Comparison of ENCODE assay signal across 14 mouse cellular contexts in the genomic region with DNA sequence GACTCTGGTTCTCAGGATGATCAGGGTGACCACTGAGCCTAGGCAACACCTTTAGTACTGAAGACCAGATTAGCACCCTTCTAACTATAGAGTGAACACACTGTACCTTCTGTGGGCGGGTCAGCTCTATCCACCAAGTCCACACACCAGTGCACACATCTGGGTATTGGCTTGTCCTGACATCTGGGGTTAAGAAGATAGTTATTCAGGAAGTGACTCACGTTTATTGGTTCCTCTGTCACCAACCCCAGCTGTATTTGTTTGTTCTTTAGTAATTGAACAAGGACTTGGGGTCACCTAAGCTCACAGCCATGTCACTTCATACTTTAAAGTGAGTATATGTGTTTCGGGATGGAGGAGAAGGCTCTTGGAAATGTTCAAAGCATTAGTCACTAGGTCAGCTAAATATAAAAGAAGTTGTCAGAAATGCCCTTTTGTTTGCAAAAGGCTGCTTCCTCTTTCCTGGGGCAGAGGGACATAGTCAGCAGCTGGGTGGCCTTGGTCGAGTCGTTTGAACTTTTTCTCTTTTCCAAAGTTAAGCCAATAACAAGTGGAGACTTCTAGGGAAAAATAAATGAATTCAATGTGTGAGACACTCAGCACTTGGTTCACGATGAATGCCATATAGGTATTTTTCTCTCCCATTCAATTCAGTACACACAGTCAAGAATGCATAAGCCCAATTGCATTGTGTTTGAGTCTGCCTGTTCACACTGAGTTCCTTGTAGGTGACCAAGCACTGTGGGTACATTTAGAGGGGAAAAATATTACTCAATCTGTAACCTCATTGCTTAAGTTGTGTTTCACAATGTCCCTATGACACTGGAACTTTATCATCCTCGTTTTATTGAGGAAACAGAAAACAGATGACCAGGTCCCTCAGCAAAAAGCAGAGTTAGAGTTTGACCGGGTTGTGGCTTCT. TPM values are rescaled to one million over a fixed set of nuclear protein-coding genes. Genes with fewer than 3 reads are reported as not detected.
DNase-seq lines count a peak whose midpoint lies in the region; ATAC-seq and TF ChIP-seq lines count a peak whose summit lies in the region.
"Had no signal": no experiment of that assay in that cellular context is flagged by ENCODE, and none has a peak within 500 bp of the region (broad histone marks: within the 10 kb centered on the region; RNA-seq: fewer than 3 reads in every experiment).

No protein-coding gene starts in this region.

- no peaks in the 10 kb centered on the region for H3K27me3 ChIP-seq in C2C12 (ENCODE audit: control insufficient read depth, insufficient read depth, insufficient read length)
- 0 out of 2 replicates have a peak, but pooled peaks cover 3% of the 10 kb centered on the region for H3K27me3 ChIP-seq in forebrain, embryonic 10.5 days (ENCODE audit: poor library complexity, severe bottlenecking)
- H3K27me3 ChIP-seq: embryonic facial prominence, embryonic 12.5 days; lung, embryonic 15.5 days; stomach, embryonic 15.5 days had no signal

- H3K36me3 ChIP-seq in C2C12 (ENCODE audit: control insufficient read depth, insufficient read depth): no peaks in the 10 kb centered on the region
- no peaks in the 10 kb centered on the region for H3K36me3 ChIP-seq in forebrain, embryonic 10.5 days (replicated peaks)
- H3K36me3 ChIP-seq: embryonic facial prominence, embryonic 12.5 days; lung, embryonic 15.5 days; stomach, embryonic 15.5 days had no signal

- intact Hi-C loops in heart, postnatal 36 days (cut with DNase I): no loop called here
- intact Hi-C loops in left cerebral cortex, postnatal 10 days (cut with DNase I): no loop called here

- 72% methylated on average over 8 of the region's 8 CpGs for WGBS in forebrain, embryonic 10.5 days

- peaks cover 3% of the 10 kb centered on the region; the same call in 1 of the 2 replicates for H3K4me1 ChIP-seq in forebrain, embryonic 10.5 days
- H3K4me1 ChIP-seq: embryonic facial prominence, embryonic 12.5 days; lung, embryonic 15.5 days; stomach, embryonic 15.5 days had no signal

- H3K9me3 ChIP-seq in forebrain, embryonic 10.5 days: no peaks in the 10 kb centered on the region
- H3K9me3 ChIP-seq: embryonic facial prominence, embryonic 12.5 days; lung, embryonic 15.5 days; stomach, embryonic 15.5 days had no signal

- no peak overlapping the region for H3K27ac ChIP-seq in forebrain, embryonic 10.5 days
- H3K27ac ChIP-seq: embryonic facial prominence, embryonic 12.5 days; hindbrain, embryonic 14.5 days; lung, embryonic 15.5 days; stomach, embryonic 15.5 days had no signal

- no peaks in the 10 kb centered on the region for H3K79me3 ChIP-seq in C2C12 (ENCODE audit: low read depth)

- no peak for TF ChIP-seq CTCF in C2C12 (IDR thresholded peaks at IDR 0.05; ENCODE audit: control insufficient read depth, insufficient read depth, insufficient read length)

- no peak overlapping the region for H3K4me3 ChIP-seq in C2C12 (ENCODE audit: insufficient read depth, poor library complexity, severe bottlenecking)
- no peak overlapping the region for H3K4me3 ChIP-seq in forebrain, embryonic 10.5 days
- H3K4me3 ChIP-seq: embryonic facial prominence, embryonic 12.5 days; lung, embryonic 15.5 days; stomach, embryonic 15.5 days had no signal

- DNase-seq in heart, adult 8-10 months (ENCODE audit: low spot score): peak; percentile 26
- DNase-seq in heart, postnatal 36 days: no peak
- no peak for DNase-seq in cerebellum, adult 18-20 months
- DNase-seq in forebrain, embryonic 10.5 days (ENCODE audit: extremely low spot score, low spot score): no peak
- DNase-seq in left cerebral cortex, postnatal 10 days (ENCODE audit: extremely low spot score in 1 of 2, low spot score in 2 of 2): no peak

- H3ac ChIP-seq in C2C12 (ENCODE audit: control insufficient read depth, insufficient read length, low read depth): no peak overlapping the region

- no peaks in the 10 kb centered on the region for H3K79me2 ChIP-seq in C2C12 (ENCODE audit: control insufficient read depth, insufficient read depth)

- peak; percentile 51 for ATAC-seq in erythroid progenitor cell, adult 5-6 weeks (replicated peaks; ENCODE audit: low FRiP score, poor library complexity, severe bottlenecking)
- peak; percentile 77 for ATAC-seq in megakaryocyte progenitor cell, adult 5-6 weeks (replicated peaks; ENCODE audit: poor library complexity)

TF ChIP-seq in C2C12, 6 proteins besides CTCF, POLR2A, EP300 and RAD21:
- TF ChIP-seq CEBPB (IDR thresholded peaks at IDR 0.05; ENCODE audit: low read depth) (peak; percentile 78), MAX (IDR thresholded peaks at IDR 0.05) (no peak), MYOD1 (IDR thresholded peaks at IDR 0.05; ENCODE audit: control insufficient read depth, insufficient read length, low read depth) (no peak), MYOG (IDR thresholded peaks at IDR 0.05; ENCODE audit: control insufficient read depth, extremely low read depth, insufficient read length) (no peak), FOSL1 (IDR thresholded peaks at IDR 0.05; ENCODE audit: insufficient read depth, low read length, poor library complexity, severe bottlenecking) (no peak), USF1 (IDR thresholded peaks at IDR 0.05; ENCODE audit: low read depth) (no peak)

RNA-seq across cellular contexts. Expression of gene Aicda, which starts 17.4 kb away (rescaled TPM):
- not detected for total RNA-seq in heart, adult 8-10 months (2022)
- total RNA-seq in heart, postnatal 36 days (2021): not detected
- not detected for polyA plus RNA-seq in C2C12 (2012; fragmentation: generic; extraction: Trizol)
- not detected in 2 replicates for total RNA-seq in erythroid progenitor cell, adult 5-6 weeks (2015; ENCODE audit: low replicate concordance)
- total RNA-seq in erythroid progenitor cell, adult 5-6 weeks (2017; ENCODE audit: low replicate concordance): not detected in 2 replicates
- total RNA-seq in megakaryocyte progenitor cell, adult 5-6 weeks (2015): not detected in 2 replicates
- not detected in 2 replicates for total RNA-seq in megakaryocyte progenitor cell, adult 5-6 weeks (2017)
- not detected in 2 replicates for polyA plus RNA-seq in forebrain, embryonic 10.5 days (2016; fragmentation: Nextera tagmentation; extraction: Ambion mirVana)
- not detected for total RNA-seq in left cerebral cortex, postnatal 10 days (2021)
- total RNA-seq: gastrocnemius, adult 8-10 months; layer of hippocampus, adult 8-10 months had no signal
- polyA plus RNA-seq: embryonic facial prominence, embryonic 12.5 days; lung, embryonic 15.5 days had no signal

RNA-seq across cellular contexts. Expression of gene Apobec1, which starts 31.3 kb away (rescaled TPM):
- total RNA-seq in heart, adult 8-10 months (2022): 1 to 10 TPM; 1.7 to 5.5 (median 4.9) TPM
- total RNA-seq in heart, postnatal 36 days (2021): 1 to 10 TPM; 6.3 to 8.0 TPM
- polyA plus RNA-seq in C2C12 (2012; fragmentation: generic; extraction: Trizol): 1.1 TPM
- total RNA-seq in erythroid progenitor cell, adult 5-6 weeks (2015; ENCODE audit: low replicate concordance): 29.2 and 35.2 TPM in 2 replicates
- total RNA-seq in erythroid progenitor cell, adult 5-6 weeks (2017; ENCODE audit: low replicate concordance): 17.1 and 17.2 TPM in 2 replicates
- total RNA-seq in megakaryocyte progenitor cell, adult 5-6 weeks (2015): 23.6 and 23.7 TPM in 2 replicates
- total RNA-seq in megakaryocyte progenitor cell, adult 5-6 weeks (2017): 15.0 and 16.7 TPM in 2 replicates
- polyA plus RNA-seq in forebrain, embryonic 10.5 days (2016; fragmentation: Nextera tagmentation; extraction: Ambion mirVana): 1.4 and 1.5 TPM in 2 replicates
- total RNA-seq in left cerebral cortex, postnatal 10 days (2021): 1 to 10 TPM; 1.4 to 1.7 TPM

RNA-seq across cellular contexts. Expression of gene Gdf3, which starts 38.9 kb away (rescaled TPM):
- total RNA-seq in heart, adult 8-10 months (2022): not detected
- total RNA-seq in heart, postnatal 36 days (2021): not detected
- polyA plus RNA-seq in C2C12 (2012; fragmentation: generic; extraction: Trizol): not detected
- 5.8 and 8.8 TPM in 2 replicates for total RNA-seq in erythroid progenitor cell, adult 5-6 weeks (2015; ENCODE audit: low replicate concordance)
- not detected in 2 replicates for total RNA-seq in erythroid progenitor cell, adult 5-6 weeks (2017; ENCODE audit: low replicate concordance)
- total RNA-seq in megakaryocyte progenitor cell, adult 5-6 weeks (2015): 9.5 and 10.8 TPM in 2 replicates
- total RNA-seq in megakaryocyte progenitor cell, adult 5-6 weeks (2017): 4.2 and 6.7 TPM in 2 replicates
- 0.09 TPM in 1 of 2 replicates, not detected in the other for polyA plus RNA-seq in forebrain, embryonic 10.5 days (2016; fragmentation: Nextera tagmentation; extraction: Ambion mirVana)
- total RNA-seq in left cerebral cortex, postnatal 10 days (2021): not detected
- total RNA-seq: gastrocnemius, adult 8-10 months; layer of hippocampus, adult 8-10 months had no signal
- polyA plus RNA-seq: embryonic facial prominence, embryonic 12.5 days; hindbrain, embryonic 14.5 days; lung, embryonic 15.5 days had no signal

RNA-seq across cellular contexts. Expression of gene Dppa3, which starts 55.3 kb away (rescaled TPM):
- not detected for total RNA-seq in heart, adult 8-10 months (2022)
- not detected for total RNA-seq in heart, postnatal 36 days (2021)
- polyA plus RNA-seq in C2C12 (2012; fragmentation: generic; extraction: Trizol): not detected
- not detected in 2 replicates for total RNA-seq in erythroid progenitor cell, adult 5-6 weeks (2015; ENCODE audit: low replicate concordance)
- total RNA-seq in erythroid progenitor cell, adult 5-6 weeks (2017; ENCODE audit: low replicate concordance): not detected in 2 replicates
- total RNA-seq in megakaryocyte progenitor cell, adult 5-6 weeks (2015): not detected in 2 replicates
- total RNA-seq in megakaryocyte progenitor cell, adult 5-6 weeks (2017): not detected in 2 replicates
- not detected in 2 replicates for polyA plus RNA-seq in forebrain, embryonic 10.5 days (2016; fragmentation: Nextera tagmentation; extraction: Ambion mirVana)
- total RNA-seq in left cerebral cortex, postnatal 10 days (2021): not detected
- total RNA-seq: gastrocnemius, adult 8-10 months; layer of hippocampus, adult 8-10 months had no signal
- polyA plus RNA-seq: embryonic facial prominence, embryonic 12.5 days; hindbrain, embryonic 14.5 days; lung, embryonic 15.5 days; stomach, embryonic 15.5 days had no signal
